Mouse (Mus musculus) ES-Bruce4 (cell line): ENCODE measurements around the gene Tmem231. TPM values are rescaled to one million over a fixed set of nuclear protein-coding genes. Genes with fewer than 3 reads are reported as not detected.

ENCODE experiments used
- H3K27ac ChIP-seq: 2 replicates; pipeline ENCODE4 v1.5.1; 2012; ENCODE audit warnings: low read length, inconsistent platforms; ENCODE audit not compliant: insufficient read depth
- H3K27me3 ChIP-seq: 2 replicates; pipeline ENCODE4 v1.6.1; 2012; ENCODE audit warnings: mild to moderate bottlenecking, low read length, inconsistent platforms; ENCODE audit not compliant: control insufficient read depth, poor library complexity, insufficient read depth, severe bottlenecking
- H3K36me3 ChIP-seq: 2 replicates; pipeline ENCODE4 v1.6.1; 2012; ENCODE audit warnings: inconsistent platforms, mild to moderate bottlenecking, low read length, moderate library complexity; ENCODE audit not compliant: control insufficient read depth, poor library complexity, insufficient read depth, severe bottlenecking
- H3K4me1 ChIP-seq: one replicate; pipeline ENCODE4 v1.8.1; 2011; ENCODE audit warnings: low read length; ENCODE audit not compliant: control insufficient read depth, insufficient read depth
- H3K4me3 ChIP-seq: 2 replicates; pipeline ENCODE4 v1.5.1; 2011; ENCODE audit warnings: low read depth, mild to moderate bottlenecking, low read length
- H3K9ac ChIP-seq: 2 replicates; pipeline ENCODE4 v1.6.1; 2012; ENCODE audit warnings: low read depth, mild to moderate bottlenecking, inconsistent platforms; ENCODE audit not compliant: poor library complexity, severe bottlenecking
- H3K9me3 ChIP-seq: replicated peaks from 2 replicates; pipeline ENCODE4 v1.6.1; 2012; ENCODE audit warnings: mild to moderate bottlenecking, low read length, inconsistent platforms; ENCODE audit not compliant: control insufficient read depth, poor library complexity, insufficient read depth, severe bottlenecking
- CTCF ChIP-seq: IDR thresholded peaks from one replicate; pipeline ENCODE4 v1.8.1; 2011; ENCODE audit warnings: low read depth, low read length
- EP300 ChIP-seq: IDR thresholded peaks from 2 replicates; pipeline ENCODE4 v1.6.1; 2011; ENCODE audit warnings: low read depth, low read length; ENCODE audit not compliant: insufficient read depth
- POLR2A ChIP-seq: IDR thresholded peaks from one replicate; pipeline ENCODE4 v1.8.1; 2011; ENCODE audit warnings: low read length; ENCODE audit not compliant: insufficient read depth
- polyA plus RNA-seq: library from polyadenylated mRNA; stranded (reverse); fragments of >200 nt; gene quantifications from 2 replicates; pipeline ENCODE4 v1.2.4, GENCODE M21; 2011; ENCODE audit warnings: low read depth; ENCODE audit not compliant: missing spikeins, insufficient read depth, insufficient read length

Gene Tmem231
- polyA plus RNA-seq, 1 experiment = 18.2 TPM

DNA sequence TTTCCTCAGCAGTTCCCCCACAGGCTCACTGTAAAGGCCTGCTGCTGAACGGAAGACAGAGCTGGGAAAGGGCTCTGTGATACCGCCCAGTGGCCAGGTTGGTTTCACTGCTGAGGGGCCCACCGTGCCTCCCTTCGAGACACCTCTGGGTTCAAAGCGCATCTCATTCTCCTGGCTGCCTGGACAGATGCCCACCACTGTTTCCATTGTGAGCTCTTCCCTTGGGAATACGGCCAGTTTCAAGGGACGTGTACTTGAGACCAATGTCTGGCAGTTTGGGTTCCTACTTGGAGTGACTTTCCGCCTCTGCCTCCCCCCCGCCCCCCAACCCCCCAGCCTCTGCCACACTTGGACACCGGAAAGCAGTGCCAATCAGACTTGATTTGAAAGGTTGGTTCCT is 29.4 kb upstream of the Tmem231 start:
- peaks cover 7% of the 10 kb centered on the region for H3K4me1 ChIP-seq
- H3K27ac ChIP-seq = peak overlapping the region; percentile 81
- H3K36me3 ChIP-seq = peaks cover 15% of the 10 kb centered on the region
- no peaks in the 10 kb centered on the region for H3K9me3 ChIP-seq
- H3K9ac ChIP-seq = no peak overlapping the region
- no peak overlapping the region for H3K4me3 ChIP-seq
- H3K27me3 ChIP-seq = no peaks in the 10 kb centered on the region
- TF ChIP-seq CTCF = no peak
- no peak for TF ChIP-seq POLR2A
- TF ChIP-seq EP300 = no peak

GRCm38 (mm10) chr8:111962589-111962988 is 28.9 kb upstream of the Tmem231 start:
- H3K4me3 ChIP-seq = no peak overlapping the region
- H3K36me3 ChIP-seq = peaks cover 12% of the 10 kb centered on the region; the same call in 1 of the 2 replicates
- H3K27me3 ChIP-seq = no peaks in the 10 kb centered on the region
- no peaks in the 10 kb centered on the region for H3K9me3 ChIP-seq
- no peak overlapping the region for H3K9ac ChIP-seq
- H3K27ac ChIP-seq = peak overlapping the region; percentile 49
- TF ChIP-seq EP300 (no peak), POLR2A (no peak), CTCF (no peak)
- peaks cover 7% of the 10 kb centered on the region for H3K4me1 ChIP-seq

DNA sequence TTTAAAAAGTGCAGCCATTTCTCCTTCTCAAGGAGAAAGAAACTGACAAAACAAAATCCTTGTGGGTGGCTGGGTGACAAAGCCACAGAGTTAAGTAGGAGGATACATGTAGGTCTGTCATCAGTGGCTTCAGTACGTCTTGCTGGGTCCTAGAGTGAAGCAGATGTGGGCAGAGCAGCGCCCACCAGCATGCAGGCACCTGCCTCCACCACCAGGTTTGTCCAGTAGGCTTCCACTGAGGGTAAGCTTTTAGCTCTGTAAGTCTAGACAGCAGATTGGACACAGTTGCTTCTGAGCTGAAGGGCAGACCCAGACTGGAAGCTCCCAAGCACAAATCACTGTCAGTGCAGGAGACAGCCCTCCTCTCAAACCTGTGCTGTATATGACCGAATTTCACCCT is 27.6 kb upstream of the Tmem231 start:
- Histone ChIP-seq H3K36me3 (peaks cover 22% of the 10 kb centered on the region), H3K4me3 (no peak overlapping the region)

GRCm38 (mm10) chr8:111960591-111961321 is 27.1 kb upstream of the Tmem231 start:
- Histone ChIP-seq H3K36me3 (peaks cover 21% of the 10 kb centered on the region), H3K9ac (no peak overlapping the region), H3K4me3 (no peak overlapping the region), H3K27me3 (no peaks in the 10 kb centered on the region), H3K9me3 (no peaks in the 10 kb centered on the region), H3K27ac (no peak overlapping the region), H3K4me1 (peaks cover 7% of the 10 kb centered on the region)
- TF ChIP-seq POLR2A (no peak), EP300 (no peak), CTCF (no peak)

More for the DNA sequence above, 27.6 kb upstream of the Tmem231 start:
- no peak overlapping the region for H3K27ac ChIP-seq
- TF ChIP-seq EP300 = no peak
- no peak for TF ChIP-seq POLR2A
- no peak overlapping the region for H3K9ac ChIP-seq
- peaks cover 7% of the 10 kb centered on the region for H3K4me1 ChIP-seq
- H3K27me3 ChIP-seq = no peaks in the 10 kb centered on the region
- no peaks in the 10 kb centered on the region for H3K9me3 ChIP-seq

DNA sequence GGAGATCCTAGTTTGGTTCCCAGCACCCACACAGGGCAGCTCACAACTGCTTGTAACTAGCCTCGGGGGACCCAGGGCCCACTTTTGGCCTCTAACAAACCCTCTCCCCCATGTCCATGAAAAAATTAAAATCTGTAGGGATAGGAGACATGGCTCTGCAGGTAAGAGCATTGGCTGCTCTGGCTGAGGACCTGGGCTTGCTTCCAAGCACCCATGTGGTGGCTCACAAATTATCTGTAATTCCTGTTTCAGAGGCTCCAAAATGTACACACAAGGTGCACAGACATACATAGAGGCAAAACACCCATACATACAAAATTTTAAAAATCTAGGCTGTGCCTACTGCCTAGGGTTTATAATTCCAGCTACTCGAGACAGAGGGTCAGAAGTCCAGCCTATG is 23.6 kb upstream of the Tmem231 start:
- H3K9me3 ChIP-seq = no peaks in the 10 kb centered on the region
- H3K4me1 ChIP-seq = peaks cover 5% of the 10 kb centered on the region
- no peak overlapping the region for H3K27ac ChIP-seq
- no peak overlapping the region for H3K4me3 ChIP-seq
- no peak overlapping the region for H3K9ac ChIP-seq
- no peaks in the 10 kb centered on the region for H3K27me3 ChIP-seq
- TF ChIP-seq EP300 (no peak), CTCF (no peak), POLR2A (no peak)
- H3K36me3 ChIP-seq = peaks cover 41% of the 10 kb centered on the region

DNA sequence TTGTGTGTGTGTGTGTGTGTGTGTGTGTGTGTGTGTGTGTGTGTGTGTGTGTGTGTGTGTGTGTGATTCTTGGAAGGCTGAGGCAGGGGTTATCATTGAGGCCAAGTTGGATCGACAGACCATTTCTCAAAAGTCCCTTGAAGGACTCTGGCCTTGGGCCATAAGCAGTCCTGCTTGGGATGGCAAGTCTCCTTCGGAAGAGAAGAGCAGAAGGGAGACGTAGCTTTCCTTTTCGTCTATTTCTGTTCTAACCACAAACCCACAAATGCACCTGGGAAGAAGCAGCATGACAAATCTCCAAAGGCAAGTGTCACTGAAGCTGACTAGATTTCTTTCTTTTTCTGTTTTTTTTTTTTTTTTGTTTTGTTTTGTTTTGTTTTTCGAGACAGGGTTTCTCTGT is 22.2 kb upstream of the Tmem231 start:
- H3K27ac ChIP-seq = no peak overlapping the region
- TF ChIP-seq POLR2A (no peak), EP300 (no peak), CTCF (no peak)
- H3K27me3 ChIP-seq = no peaks in the 10 kb centered on the region
- H3K4me1 ChIP-seq = peaks cover 5% of the 10 kb centered on the region
- peaks cover 53% of the 10 kb centered on the region for H3K36me3 ChIP-seq
- no peaks in the 10 kb centered on the region for H3K9me3 ChIP-seq
- H3K4me3 ChIP-seq = no peak overlapping the region
- no peak overlapping the region for H3K9ac ChIP-seq
